Mouse (Mus musculus): ENCODE results near the gene Jtb.

DNA sequence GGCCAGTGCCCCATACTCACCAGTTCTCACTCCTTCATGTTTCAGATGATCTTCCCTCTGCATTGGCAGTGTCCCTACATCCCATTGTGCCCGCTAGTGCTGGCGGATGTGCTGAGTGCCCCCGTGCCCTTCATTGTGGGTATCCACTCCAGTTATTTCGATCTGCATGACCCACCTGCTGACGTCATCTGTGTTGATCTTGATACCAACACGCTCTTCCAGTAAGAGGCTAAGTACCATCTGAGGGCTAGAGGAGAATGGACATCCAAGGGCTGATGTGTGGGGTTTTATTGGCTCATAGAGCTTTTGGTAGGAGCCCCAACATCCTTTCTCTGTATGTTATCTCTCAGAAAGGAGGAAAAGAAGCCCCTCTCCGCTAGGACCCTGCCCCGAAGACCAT lies 39.4 kb downstream of the Jtb start:
- no peak for TF ChIP-seq CTCF (conservative IDR thresholded peaks at IDR 0.05; ENCODE audit: low read length)
- no peak for TF ChIP-seq NANOG (IDR thresholded peaks at IDR 0.05; ENCODE audit: borderline replicate concordance, low read length)
- no peak for TF ChIP-seq POU5F1 (IDR thresholded peaks at IDR 0.05; ENCODE audit: borderline replicate concordance, low read length)

All from E14TG2a.4 (cell line).